Mouse (Mus musculus) embryonic facial prominence, embryonic 10.5 days (tissue): ENCODE measurements at regions not wholly inside any gene's neighbourhood (a gene's known extent, or its start where the extent isn't known, plus 50 kb on each side); places are given as distances from the start of the nearest gene placed in this dataset.

ENCODE experiments used
- DNase-seq: peaks from one replicate; pipeline ENCODE4 v3.0.0-alpha.2; 2017; ENCODE audit warnings: low spot score
- H3K27ac ChIP-seq: fragments of 300-500 bp; sonication (generic); replicated peaks from 2 replicates; pipeline ENCODE4 v1.5.1; 2016; ENCODE audit warnings: mild to moderate bottlenecking
- H3K27me3 ChIP-seq: fragments of 300-500 bp; sonication (generic); replicated peaks from 2 replicates; pipeline ENCODE4 v1.6.1; 2016; ENCODE audit warnings: low read depth, mild to moderate bottlenecking; ENCODE audit not compliant: poor library complexity, severe bottlenecking
- H3K36me3 ChIP-seq: fragments of 300-500 bp; sonication (generic); replicated peaks from 2 replicates; pipeline ENCODE4 v1.6.1; 2016; ENCODE audit warnings: mild to moderate bottlenecking, moderate library complexity
- H3K4me1 ChIP-seq: fragments of 300-500 bp; sonication (generic); 2 replicates; pipeline ENCODE4 v1.6.1; 2016
- H3K4me3 ChIP-seq: fragments of 300-500 bp; sonication (generic); 2 replicates; pipeline ENCODE4 v1.5.1; 2016; ENCODE audit warnings: mild to moderate bottlenecking, moderate library complexity
- H3K9me3 ChIP-seq: fragments of 300-500 bp; sonication (generic); 2 replicates; pipeline ENCODE4 v1.6.1; 2016; ENCODE audit warnings: mild to moderate bottlenecking
- WGBS: fragments of 180-500 bp; shearing (Covaris S2); methylation state at CpG from one replicate; pipeline ENCODE4 v1.1.7; 2016; 5-methylcytosine and 5-hydroxymethylcytosine counted together

DNA sequence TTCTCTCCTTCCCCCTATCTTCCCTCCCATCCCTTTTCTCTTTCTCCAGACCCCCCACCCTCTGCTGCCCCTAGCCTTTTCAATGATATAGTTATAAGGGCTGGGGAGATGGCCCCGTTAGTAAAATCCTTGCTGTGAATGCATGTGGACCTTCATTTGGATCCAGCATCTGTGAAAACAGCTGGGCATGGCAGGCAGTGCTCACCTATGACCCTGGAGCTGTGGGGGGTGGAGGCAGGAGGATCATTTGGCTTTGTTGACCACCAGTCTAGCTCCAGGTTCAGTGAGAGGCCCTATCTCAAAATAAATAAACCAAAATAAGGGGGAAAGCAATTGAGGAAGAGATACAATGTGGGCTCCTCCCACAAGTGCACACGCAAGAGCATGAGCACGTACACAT is 105.3 kb upstream of the S1pr3 start:
- H3K4me1 ChIP-seq: peaks cover 29% of the 10 kb centered on the region
- H3K27me3 ChIP-seq: no peaks in the 10 kb centered on the region
- 61% methylated on average over 3 of the region's 3 CpGs for WGBS
- no peaks in the 10 kb centered on the region for H3K36me3 ChIP-seq
- peak overlapping the region; percentile 40; the same call in 1 of the 2 replicates for H3K27ac ChIP-seq
- peaks cover 7% of the 10 kb centered on the region; the same call in 1 of the 2 replicates for H3K9me3 ChIP-seq
- H3K4me3 ChIP-seq: no peak overlapping the region
- no peak for DNase-seq

- no peak overlapping the region for H3K4me3 ChIP-seq
- no peaks in the 10 kb centered on the region for H3K27me3 ChIP-seq
- peaks cover 29% of the 10 kb centered on the region for H3K4me1 ChIP-seq
- peak overlapping the region; percentile 30; the same call in 1 of the 2 replicates for H3K27ac ChIP-seq
- 61% methylated on average over 4 of the region's 4 CpGs for WGBS
- no peak for DNase-seq
- H3K9me3 ChIP-seq: peaks cover 7% of the 10 kb centered on the region; the same call in 1 of the 2 replicates
- H3K36me3 ChIP-seq: no peaks in the 10 kb centered on the region
Measured at GRCm38 (mm10) chr13:51304631-51305030, 103.8 kb upstream of the S1pr3 start.

GRCm38 (mm10) chr13:51309446-51309845 is 99.0 kb upstream of the S1pr3 start:
- DNase-seq: no peak
- H3K4me1 ChIP-seq: peaks cover 57% of the 10 kb centered on the region
- H3K27ac ChIP-seq: 0 out of 2 replicates have a peak overlapping the region, but pooled peaks have one; percentile 45
- no peaks in the 10 kb centered on the region for H3K27me3 ChIP-seq
- H3K4me3 ChIP-seq: no peak overlapping the region
- no peaks in the 10 kb centered on the region for H3K9me3 ChIP-seq
- H3K36me3 ChIP-seq: no peaks in the 10 kb centered on the region

DNA sequence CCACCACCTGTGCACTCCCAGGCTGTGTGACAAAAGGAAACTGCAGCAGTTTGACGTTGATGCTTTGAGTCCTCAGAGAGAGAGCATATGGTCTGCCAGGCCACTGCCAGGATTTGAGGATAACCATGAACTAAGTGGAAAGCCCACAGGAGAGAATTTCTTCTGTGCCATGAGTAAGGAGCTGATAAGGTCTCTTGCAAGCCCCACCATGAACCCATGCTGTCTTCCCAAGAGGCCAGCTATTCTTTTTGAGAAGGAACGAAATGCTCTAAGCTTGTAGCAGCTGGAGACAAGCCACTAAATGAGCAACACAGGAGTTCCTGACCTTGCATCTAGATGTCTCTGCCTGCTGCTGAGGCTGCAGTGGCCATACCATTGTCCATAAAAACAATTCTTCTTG is 98.4 kb upstream of the S1pr3 start:
- Histone ChIP-seq H3K4me3 (no peak overlapping the region), H3K36me3 (no peaks in the 10 kb centered on the region), H3K27me3 (no peaks in the 10 kb centered on the region), H3K27ac (peak overlapping the region; percentile 45; the same call in 1 of the 2 replicates), H3K9me3 (no peaks in the 10 kb centered on the region), H3K4me1 (peaks cover 58% of the 10 kb centered on the region)
- WGBS: 78% methylated on average over 2 of the region's 2 CpGs
- DNase-seq: no peak

GRCm38 (mm10) chr13:51311679-51312255 is 96.7 kb upstream of the S1pr3 start:
- DNase-seq: no peak
- 61% methylated on average over 8 of the region's 8 CpGs for WGBS
- Histone ChIP-seq H3K36me3 (no peaks in the 10 kb centered on the region), H3K9me3 (no peaks in the 10 kb centered on the region), H3K4me1 (peaks cover 58% of the 10 kb centered on the region), H3K27ac (peak overlapping the region; percentile 86), H3K4me3 (no peak overlapping the region), H3K27me3 (no peaks in the 10 kb centered on the region)

GRCm38 (mm10) chr13:51313129-51313850 is 95.1 kb upstream of the S1pr3 start:
- Histone ChIP-seq H3K27me3 (no peaks in the 10 kb centered on the region), H3K4me3 (no peak overlapping the region), H3K27ac (peak overlapping the region; percentile 86), H3K4me1 (peaks cover 58% of the 10 kb centered on the region), H3K9me3 (0 out of 2 replicates have a peak, but pooled peaks cover 3% of the 10 kb centered on the region), H3K36me3 (no peaks in the 10 kb centered on the region)
- 61% methylated on average over 5 of the region's 5 CpGs for WGBS
- DNase-seq: no peak

DNA sequence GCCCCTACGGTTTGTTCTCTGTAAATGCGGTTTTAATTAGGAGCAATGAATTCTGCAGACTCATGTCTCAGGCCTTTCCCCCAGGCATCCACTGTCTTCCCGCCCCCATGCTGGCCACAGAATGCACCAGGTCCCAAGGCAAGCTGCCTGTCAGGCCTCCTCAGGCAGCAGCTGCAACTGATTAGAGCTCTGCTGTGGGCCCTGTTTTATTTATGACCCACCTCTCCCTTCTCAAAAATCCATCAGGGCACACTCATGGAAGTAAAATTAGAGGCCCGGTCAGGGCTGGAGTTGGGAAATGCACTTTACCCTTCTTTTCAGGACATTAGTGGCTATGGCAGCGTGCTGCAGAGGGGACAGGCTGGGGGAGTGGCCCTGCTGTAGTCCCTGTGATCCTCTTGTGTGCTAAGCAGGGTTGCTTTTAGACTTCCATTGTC is 93.9 kb upstream of the S1pr3 start:
- 0 out of 2 replicates have a peak, but pooled peaks cover 3% of the 10 kb centered on the region for H3K9me3 ChIP-seq
- H3K36me3 ChIP-seq: no peaks in the 10 kb centered on the region
- DNase-seq: peak; percentile 94
- peak overlapping the region; percentile 16 for H3K4me3 ChIP-seq
- 3% methylated on average over 5 of the region's 5 CpGs for WGBS
- peaks cover 59% of the 10 kb centered on the region for H3K4me1 ChIP-seq
- no peaks in the 10 kb centered on the region for H3K27me3 ChIP-seq
- H3K27ac ChIP-seq: peak overlapping the region; percentile 86

DNA sequence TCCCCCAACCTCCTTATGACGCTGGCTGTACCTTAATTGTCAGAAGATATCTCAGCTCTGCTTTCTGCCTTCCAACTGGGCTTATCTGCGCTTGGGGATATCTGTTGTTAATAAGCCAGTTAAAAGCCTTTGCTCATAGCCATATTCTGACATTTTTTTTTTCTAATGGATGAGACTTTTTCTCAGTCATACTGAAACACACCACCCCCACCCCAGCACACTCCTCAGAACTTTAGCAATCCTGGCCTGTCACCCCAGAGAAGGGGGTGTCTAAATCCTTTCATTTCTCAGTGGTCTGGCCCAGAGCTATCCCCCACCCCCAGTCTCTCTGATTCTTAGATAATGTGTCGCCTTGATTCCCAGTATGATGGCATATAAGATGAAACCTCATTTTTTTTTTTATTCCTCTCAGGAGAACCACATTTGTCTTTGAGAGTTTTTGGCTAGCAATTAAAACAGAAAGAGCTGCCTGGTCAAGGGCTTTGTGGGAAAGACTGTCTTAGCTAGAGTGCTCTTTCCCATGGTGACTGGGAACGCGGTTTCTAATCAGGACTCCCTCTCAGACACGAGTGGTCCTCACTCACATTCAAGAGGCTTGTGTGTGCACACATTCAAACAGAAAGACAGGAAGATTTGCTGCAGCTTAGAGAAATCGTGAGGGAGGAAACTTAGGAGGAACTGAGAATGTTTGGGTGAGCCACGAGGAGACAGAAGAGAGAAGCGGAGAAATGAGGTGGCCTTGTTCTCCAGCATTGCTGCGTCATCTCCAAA is 93.2 kb upstream of the S1pr3 start:
- Histone ChIP-seq H3K27me3 (no peaks in the 10 kb centered on the region), H3K27ac (peak overlapping the region; percentile 86), H3K4me1 (peaks cover 62% of the 10 kb centered on the region), H3K9me3 (0 out of 2 replicates have a peak, but pooled peaks cover 3% of the 10 kb centered on the region), H3K36me3 (no peaks in the 10 kb centered on the region), H3K4me3 (peak overlapping the region; percentile 16; the same call in 1 of the 2 replicates)
- WGBS: 44% methylated on average over 10 of the region's 10 CpGs
- DNase-seq: no peak

DNA sequence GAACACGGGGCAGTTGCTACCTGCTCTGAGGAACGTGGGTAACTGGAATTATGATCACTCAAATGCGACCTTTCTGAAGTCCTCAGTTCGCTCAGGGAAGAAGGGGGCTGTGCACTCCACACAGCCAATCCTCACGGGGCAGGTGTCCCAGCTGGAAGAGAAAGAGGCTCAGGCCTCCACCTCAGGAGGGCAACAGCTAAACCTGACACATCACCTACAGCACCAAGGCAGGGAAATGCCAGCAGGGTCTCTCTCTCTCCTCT is 92.7 kb upstream of the S1pr3 start:
- H3K4me1 ChIP-seq: peaks cover 63% of the 10 kb centered on the region
- H3K4me3 ChIP-seq: no peak overlapping the region
- 60% methylated on average over 5 of the region's 5 CpGs for WGBS
- no peak for DNase-seq
- no peaks in the 10 kb centered on the region for H3K36me3 ChIP-seq
- H3K27ac ChIP-seq: peak overlapping the region; percentile 86
- no peaks in the 10 kb centered on the region for H3K27me3 ChIP-seq
- H3K9me3 ChIP-seq: 0 out of 2 replicates have a peak, but pooled peaks cover 3% of the 10 kb centered on the region

GRCm38 (mm10) chr13:51323058-51323715 is 85.3 kb upstream of the S1pr3 start:
- H3K9me3 ChIP-seq: no peaks in the 10 kb centered on the region
- H3K4me1 ChIP-seq: peaks cover 42% of the 10 kb centered on the region
- H3K36me3 ChIP-seq: no peaks in the 10 kb centered on the region
- no peak overlapping the region for H3K4me3 ChIP-seq
- DNase-seq: no peak
- H3K27me3 ChIP-seq: no peaks in the 10 kb centered on the region
- 77% methylated on average over 7 of the region's 7 CpGs for WGBS
- peak overlapping the region; percentile 48; the same call in 1 of the 2 replicates for H3K27ac ChIP-seq

DNA sequence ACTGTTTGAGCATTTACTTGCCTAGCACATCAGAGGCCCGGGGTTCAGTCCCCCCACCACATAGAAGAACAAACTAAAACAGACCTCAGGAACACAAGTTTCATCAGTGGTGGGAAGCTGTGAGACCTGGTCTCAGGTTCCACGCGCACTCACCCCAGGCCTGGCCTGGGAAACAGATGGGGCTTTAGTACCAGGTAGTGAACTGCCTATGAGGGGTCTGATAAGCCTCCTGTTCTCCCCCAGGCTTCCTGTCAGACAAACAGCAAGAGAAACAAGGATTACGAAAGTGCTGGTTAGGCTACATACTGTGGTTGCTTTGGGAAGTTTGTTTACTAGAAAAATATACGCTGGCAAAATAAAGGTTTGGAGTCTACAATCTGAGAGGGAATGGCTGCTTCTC is 83.7 kb upstream of the S1pr3 start:
- no peak overlapping the region for H3K4me3 ChIP-seq
- 71% methylated on average over 5 of the region's 5 CpGs for WGBS
- peak overlapping the region; percentile 66 for H3K27ac ChIP-seq

DNA sequence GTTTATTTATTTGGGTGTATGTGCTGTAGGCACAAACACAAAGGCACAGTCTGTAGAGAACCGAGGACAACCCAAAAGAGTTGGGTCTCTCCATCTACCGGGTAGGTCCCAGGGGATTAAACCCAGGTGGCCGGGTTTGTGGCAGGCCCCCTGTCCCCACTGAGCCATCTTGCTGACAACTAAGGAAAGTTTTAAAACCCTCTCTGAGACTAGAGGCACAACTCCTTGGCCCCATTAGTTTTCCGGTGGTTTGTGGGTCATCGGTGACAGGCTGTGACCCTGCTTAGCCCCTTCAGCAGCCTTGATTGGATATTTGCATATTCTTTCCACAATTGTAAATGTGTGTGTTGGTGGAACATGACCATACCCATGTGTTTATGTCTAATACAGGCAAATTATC is 83.1 kb upstream of the S1pr3 start:
- H3K27me3 ChIP-seq: no peaks in the 10 kb centered on the region
- H3K4me3 ChIP-seq: no peak overlapping the region
- H3K9me3 ChIP-seq: no peaks in the 10 kb centered on the region
- 57% methylated on average over 5 of the region's 5 CpGs for WGBS
- H3K27ac ChIP-seq: peak overlapping the region; percentile 51; the same call in 1 of the 2 replicates
- no peak for DNase-seq
- H3K4me1 ChIP-seq: peaks cover 54% of the 10 kb centered on the region
- no peaks in the 10 kb centered on the region for H3K36me3 ChIP-seq

More for the DNA sequence above, 83.7 kb upstream of the S1pr3 start:
- H3K36me3 ChIP-seq: no peaks in the 10 kb centered on the region
- no peak for DNase-seq
- no peaks in the 10 kb centered on the region for H3K27me3 ChIP-seq
- H3K9me3 ChIP-seq: no peaks in the 10 kb centered on the region
- H3K4me1 ChIP-seq: peaks cover 54% of the 10 kb centered on the region
